Mouse (Mus musculus) hindbrain, embryonic 11.5 days (tissue): ENCODE data around the gene Calm1. TPM values are rescaled to one million over a fixed set of nuclear protein-coding genes. Genes with fewer than 3 reads are reported as not detected.

Experiments used
- ATAC-seq: fragments of 200-750 bp; cut with Nextera tagmentation; 2 replicates; pipeline ENCODE4 v1.8.0; 2017; ENCODE audit warnings: mild to moderate bottlenecking, moderate TSS enrichment, moderate library complexity; ENCODE audit not compliant: low FRiP score
- DNase-seq: peaks from one replicate; pipeline ENCODE4 v3.0.0-alpha.2; 2015; ENCODE audit warnings: low spot score
- H3K27ac ChIP-seq: fragments of 300-500 bp; sonication (generic); 2 replicates; pipeline ENCODE4 v1.5.1; 2014; ENCODE audit warnings: mild to moderate bottlenecking, low read depth, low read length
- H3K27me3 ChIP-seq: fragments of 300-500 bp; sonication (generic); 2 replicates; pipeline ENCODE4 v1.6.1; 2014; ENCODE audit warnings: mild to moderate bottlenecking, low read length, moderate library complexity, mixed read lengths; ENCODE audit not compliant: control insufficient read depth, insufficient read depth
- H3K36me3 ChIP-seq: fragments of 300-500 bp; sonication (generic); 2 replicates; pipeline ENCODE4 v1.6.1; 2014; ENCODE audit warnings: mild to moderate bottlenecking, low read length, moderate library complexity, mixed read lengths; ENCODE audit not compliant: control insufficient read depth, insufficient read depth
- H3K4me1 ChIP-seq: fragments of 300-500 bp; sonication (generic); replicated peaks from 2 replicates; pipeline ENCODE4 v1.6.1; 2014; ENCODE audit warnings: low read length, mixed read lengths; ENCODE audit not compliant: control insufficient read depth, insufficient read depth
- H3K4me2 ChIP-seq: fragments of 300-500 bp; sonication (generic); replicated peaks from 2 replicates; pipeline ENCODE4 v1.6.1; 2014; ENCODE audit warnings: mild to moderate bottlenecking, low read depth, low read length
- H3K4me3 ChIP-seq: fragments of 300-500 bp; sonication (generic); 2 replicates; pipeline ENCODE4 v1.5.1; 2014; ENCODE audit warnings: low read depth, low read length
- H3K9ac ChIP-seq: fragments of 300-500 bp; sonication (generic); 2 replicates; pipeline ENCODE4 v1.6.1; 2014; ENCODE audit warnings: low read depth, low read length
- H3K9me3 ChIP-seq: fragments of 300-500 bp; sonication (generic); 2 replicates; pipeline ENCODE4 v1.6.1; 2016; ENCODE audit warnings: low read length; ENCODE audit not compliant: control insufficient read depth
- WGBS: fragments of 180-500 bp; shearing (Covaris S2); extraction: QIAGEN DNeasy Blood & Tissue Kit; methylation state at CpG from one replicate; pipeline ENCODE4 v1.1.7; 2014; 5-methylcytosine and 5-hydroxymethylcytosine counted together
- polyA plus RNA-seq: library from polyadenylated mRNA; unstranded; fragments of >200 nt; fragmentation: Nextera tagmentation; extraction: Ambion mirVana; gene quantifications from 2 replicates; pipeline ENCODE4 v1.2.1, GENCODE M21; 2014

Calm1 gene
- polyA plus RNA-seq, 1 experiment from 2014 or later: 1,584 TPM

- H3K4me1 ChIP-seq: no peaks in the 10 kb centered on the region; the same call in 1 of the 2 replicates
- no peak overlapping the region for H3K4me3 ChIP-seq
- H3K9me3 ChIP-seq: no peaks in the 10 kb centered on the region
- H3K27ac ChIP-seq: no peak overlapping the region
- ATAC-seq: 0 out of 2 replicates have a peak, but pooled peaks have one; percentile 18
- H3K27me3 ChIP-seq: no peaks in the 10 kb centered on the region
- H3K36me3 ChIP-seq: no peaks in the 10 kb centered on the region
- DNase-seq: no peak
- no peak overlapping the region for H3K9ac ChIP-seq
- WGBS: 46% methylated on average over 5 of the region's 5 CpGs
- no peak overlapping the region for H3K4me2 ChIP-seq
Observed at GRCm38 (mm10) chr12:100235423-100235822, 36.2 kb downstream of the Calm1 start.

GRCm38 (mm10) chr12:100239404-100239803 is 40.2 kb downstream of the Calm1 start:
- no peak for ATAC-seq
- no peaks in the 10 kb centered on the region for H3K27me3 ChIP-seq
- H3K27ac ChIP-seq: no peak overlapping the region
- no peak overlapping the region for H3K4me3 ChIP-seq
- no peaks in the 10 kb centered on the region for H3K36me3 ChIP-seq
- H3K9me3 ChIP-seq: no peaks in the 10 kb centered on the region
- no peak overlapping the region for H3K9ac ChIP-seq
- H3K4me1 ChIP-seq: peaks cover 2% of the 10 kb centered on the region
- no peak overlapping the region for H3K4me2 ChIP-seq
- DNase-seq: no peak
- WGBS: 68% methylated on average over 7 of the region's 7 CpGs

GRCm38 (mm10) chr12:100239807-100240206 is 40.6 kb downstream of the Calm1 start:
- Histone ChIP-seq H3K27ac (no peak overlapping the region), H3K9ac (no peak overlapping the region), H3K4me2 (no peak overlapping the region), H3K4me1 (peaks cover 4% of the 10 kb centered on the region), H3K9me3 (no peaks in the 10 kb centered on the region), H3K27me3 (no peaks in the 10 kb centered on the region), H3K36me3 (no peaks in the 10 kb centered on the region), H3K4me3 (no peak overlapping the region)
- DNase-seq (no peak), ATAC-seq (no peak)
- WGBS: 86% methylated on average over 6 of the region's 6 CpGs

GRCm38 (mm10) chr12:100241911-100242796 is 42.9 kb downstream of the Calm1 start:
- peak overlapping the region; percentile 50; the same call in 1 of the 2 replicates for H3K9ac ChIP-seq
- peaks cover 4% of the 10 kb centered on the region; the same call in 1 of the 2 replicates for H3K4me1 ChIP-seq
- H3K27me3 ChIP-seq: no peaks in the 10 kb centered on the region
- WGBS: 12% methylated on average over 22 of the region's 22 CpGs
- DNase-seq (peak; percentile 83), ATAC-seq (peak; percentile 94)
- H3K36me3 ChIP-seq: no peaks in the 10 kb centered on the region
- no peaks in the 10 kb centered on the region for H3K9me3 ChIP-seq
- peak overlapping the region; percentile 54; the same call in 1 of the 2 replicates for H3K27ac ChIP-seq
- 0 out of 2 replicates have a peak overlapping the region, but pooled peaks have one; percentile 10 for H3K4me3 ChIP-seq
- peak overlapping the region; percentile 33 for H3K4me2 ChIP-seq

GRCm38 (mm10) chr12:100244580-100244979 is 45.3 kb downstream of the Calm1 start:
- Histone ChIP-seq H3K4me1 (peaks cover 4% of the 10 kb centered on the region; the same call in 1 of the 2 replicates), H3K36me3 (no peaks in the 10 kb centered on the region), H3K9ac (no peak overlapping the region), H3K9me3 (no peaks in the 10 kb centered on the region), H3K4me3 (no peak overlapping the region), H3K27ac (0 out of 2 replicates have a peak overlapping the region, but pooled peaks have one; percentile 30), H3K27me3 (no peaks in the 10 kb centered on the region), H3K4me2 (no peak overlapping the region)
- 21% methylated on average over 5 of the region's 5 CpGs for WGBS
- peak; percentile 29 for ATAC-seq
- DNase-seq: peak; percentile 38

GRCm38 (mm10) chr12:100249170-100249569 is 49.9 kb downstream of the Calm1 start:
- Histone ChIP-seq H3K27me3 (no peaks in the 10 kb centered on the region), H3K27ac (no peak overlapping the region), H3K4me1 (peaks cover 4% of the 10 kb centered on the region; the same call in 1 of the 2 replicates), H3K9ac (no peak overlapping the region), H3K9me3 (no peaks in the 10 kb centered on the region), H3K4me3 (no peak overlapping the region), H3K4me2 (no peak overlapping the region), H3K36me3 (no peaks in the 10 kb centered on the region)
- DNase-seq: no peak
- no peak for ATAC-seq
- WGBS: 89% methylated on average over 7 of the region's 7 CpGs

GRCm38 (mm10) chr12:100254471-100254870 is 55.2 kb downstream of the Calm1 start:
- Histone ChIP-seq H3K4me2 (no peak overlapping the region), H3K4me1 (no peaks in the 10 kb centered on the region), H3K9me3 (no peaks in the 10 kb centered on the region), H3K36me3 (no peaks in the 10 kb centered on the region), H3K27me3 (no peaks in the 10 kb centered on the region), H3K4me3 (no peak overlapping the region), H3K9ac (no peak overlapping the region), H3K27ac (peak overlapping the region; percentile 24; the same call in 1 of the 2 replicates)
- 82% methylated on average over 4 of the region's 4 CpGs for WGBS
- 0 out of 2 replicates have a peak, but pooled peaks have one; percentile 14 for ATAC-seq
- no peak for DNase-seq

- no peak overlapping the region for H3K9ac ChIP-seq
- WGBS: 91% methylated on average over 2 of the region's 2 CpGs
- DNase-seq: no peak
- no peaks in the 10 kb centered on the region for H3K36me3 ChIP-seq
- no peak overlapping the region for H3K27ac ChIP-seq
- H3K27me3 ChIP-seq: no peaks in the 10 kb centered on the region
- no peak overlapping the region for H3K4me3 ChIP-seq
- ATAC-seq: no peak
- H3K4me1 ChIP-seq: no peaks in the 10 kb centered on the region
- H3K4me2 ChIP-seq: no peak overlapping the region
- H3K9me3 ChIP-seq: no peaks in the 10 kb centered on the region
Observed at GRCm38 (mm10) chr12:100255441-100255949, 56.3 kb downstream of the Calm1 start.
